Mouse (Mus musculus): ENCODE measurements around the gene Tle2.

Tle2 gene

GRCm38 (mm10) chr10:81604968-81605665 lies 30.8 kb downstream of the Tle2 start:
- DNase-seq (ENCODE audit: low read depth, low spot score): peak; percentile 75

- DNase-seq (ENCODE audit: low read depth, low spot score): no peak
Observed at GRCm38 (mm10) chr10:81605666-81605973, 31.3 kb downstream of the Tle2 start.

- peak; percentile 95 for DNase-seq (ENCODE audit: low read depth, low spot score)
Observed at GRCm38 (mm10) chr10:81605974-81606751, 31.8 kb downstream of the Tle2 start, which contains the start of gene BC025920. Gene BC025920, plus strand, starts transcription at chr10:81606270.

- no peak for DNase-seq (ENCODE audit: low read depth, low spot score)
Observed at GRCm38 (mm10) chr10:81608308-81608707, 33.9 kb downstream of the Tle2 start.

GRCm38 (mm10) chr10:81612779-81613178 lies 38.4 kb downstream of the Tle2 start:
- DNase-seq (ENCODE audit: low read depth, low spot score): no peak

- DNase-seq (ENCODE audit: low read depth, low spot score): no peak
Observed at GRCm38 (mm10) chr10:81615486-81615885, 41.1 kb downstream of the Tle2 start.

- DNase-seq (ENCODE audit: low read depth, low spot score): no peak
Observed at GRCm38 (mm10) chr10:81619976-81620375, 45.6 kb downstream of the Tle2 start.

GRCm38 (mm10) chr10:81620786-81621185 lies 46.4 kb downstream of the Tle2 start:
- no peak for DNase-seq (ENCODE audit: low read depth, low spot score)

- DNase-seq (ENCODE audit: low read depth, low spot score): no peak
Observed at GRCm38 (mm10) chr10:81623441-81623840, 49.1 kb downstream of the Tle2 start.

- DNase-seq (ENCODE audit: low read depth, low spot score): no peak
Observed at GRCm38 (mm10) chr10:81626101-81626993, 52.0 kb downstream of the Tle2 start.

- peak; percentile 92 for DNase-seq (ENCODE audit: low read depth, low spot score)
Observed at GRCm38 (mm10) chr10:81626994-81627835, 52.9 kb downstream of the Tle2 start, which contains the start of gene Sirt6. Gene Sirt6, minus strand, starts transcription at chr10:81627797.

- DNase-seq (ENCODE audit: low read depth, low spot score): no peak
Observed at GRCm38 (mm10) chr10:81627836-81628220, 53.5 kb downstream of the Tle2 start.

GRCm38 (mm10) chr10:81628390-81628789 lies 54.0 kb downstream of the Tle2 start, which contains the start of gene Ankrd24:
Gene Ankrd24, plus strand, starts transcription at chr10:81628540.
- DNase-seq (ENCODE audit: low read depth, low spot score): no peak

GRCm38 (mm10) chr10:81633253-81634099 lies 59.1 kb downstream of the Tle2 start:
- peak; percentile 60 for DNase-seq (ENCODE audit: low read depth, low spot score)

- DNase-seq (ENCODE audit: low read depth, low spot score): no peak
Observed at GRCm38 (mm10) chr10:81636338-81636737, 62.0 kb downstream of the Tle2 start.

GRCm38 (mm10) chr10:81638101-81638500 lies 63.7 kb downstream of the Tle2 start:
- no peak for DNase-seq (ENCODE audit: low read depth, low spot score)

Measured in brain, embryonic 18.5 days (tissue).